Mouse (Mus musculus) cerebellum, postnatal 10 days (tissue): ENCODE measurements at regions not wholly inside any gene's neighbourhood (a gene's known extent, or its start where the extent isn't known, plus 50 kb on each side); places are given as distances from the start of the nearest gene placed in this dataset.

Experiments used
- DNase-seq, 2 experiments: peaks; one replicate each; pipeline ENCODE4 v3.0.0; 2021; ENCODE audit warnings: mixed read lengths in 2 of 2

DNA sequence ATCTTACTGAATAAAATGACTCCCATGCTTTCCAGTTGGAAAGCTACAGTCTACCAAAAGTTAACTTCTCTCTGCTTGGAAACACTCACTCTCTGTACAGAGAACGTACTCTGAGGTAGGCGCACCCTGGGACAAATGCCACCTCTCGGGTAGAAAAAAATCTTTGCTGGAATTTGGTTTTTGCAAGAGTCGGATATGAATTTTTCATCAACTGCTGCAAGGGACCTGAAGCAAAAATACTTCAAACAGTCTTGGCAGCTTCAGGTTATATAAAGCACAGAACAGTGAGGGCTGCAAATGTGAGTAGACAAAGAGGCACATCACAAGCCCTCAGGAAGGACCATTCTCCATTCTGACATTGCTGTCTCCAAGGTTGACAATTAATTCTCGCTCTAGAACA is 535.4 kb upstream of the Fam84a start:
- DNase-seq, result no peak

DNA sequence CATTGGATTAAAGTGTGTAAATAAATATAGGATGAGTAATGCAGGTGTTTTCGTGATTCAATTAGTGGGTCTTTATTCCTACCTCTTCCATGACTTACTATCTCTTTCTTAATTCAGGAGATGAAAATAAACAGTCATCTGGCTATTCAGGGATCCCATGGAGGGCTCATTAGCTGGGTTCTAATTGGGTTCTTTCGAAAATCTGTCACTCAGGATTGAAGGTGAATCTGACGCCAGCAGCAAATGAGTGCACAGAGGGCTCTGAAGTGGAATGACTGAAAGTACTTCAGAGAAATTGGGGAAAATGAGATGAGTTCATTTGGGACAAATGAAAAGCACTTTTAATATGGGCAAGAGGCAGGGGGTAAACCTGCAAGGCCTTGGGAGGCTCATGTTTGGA is 524.4 kb upstream of the Fam84a start:
- DNase-seq, result peak; percentile 14 to 16

- peak; percentile 71 to 82 for DNase-seq
Observed at GRCm38 (mm10) chr12:14665909-14666308, 514.1 kb upstream of the Fam84a start.
